Mouse (Mus musculus): ENCODE data around the gene Kcnh6.
"Not testable (repeated sequence)": the region's sequence is repeated elsewhere in the genome, so short reads cannot be mapped to it uniquely, and the experiment has no call there.

Gene Kcnh6

GRCm38 (mm10) chr11:106020051-106020763, 12.3 kb downstream of the Kcnh6 start:
- peak; percentile 72 for DNase-seq

- no peak for DNase-seq
These were observed 17.9 kb downstream of the Kcnh6 start for GRCm38 (mm10) chr11:106025774-106026173.

GRCm38 (mm10) chr11:106026465-106027151, 18.7 kb downstream of the Kcnh6 start:
- peak; percentile 58 for DNase-seq

GRCm38 (mm10) chr11:106027607-106028006, 19.7 kb downstream of the Kcnh6 start:
- DNase-seq, result no peak

- not testable (repeated sequence) for DNase-seq
These were observed 24.1 kb downstream of the Kcnh6 start for GRCm38 (mm10) chr11:106032074-106032473.

- no peak for DNase-seq
These were observed 25.6 kb downstream of the Kcnh6 start for GRCm38 (mm10) chr11:106033491-106033919.

GRCm38 (mm10) chr11:106034986-106035385, 27.1 kb downstream of the Kcnh6 start:
- no peak for DNase-seq

GRCm38 (mm10) chr11:106036548-106037417, 28.9 kb downstream of the Kcnh6 start, which contains the start of gene Dcaf7:
TSS of gene Dcaf7 (plus strand) at chr11:106036872.
- DNase-seq, result peak; percentile 98

GRCm38 (mm10) chr11:106037418-106037751, 29.5 kb downstream of the Kcnh6 start:
- DNase-seq, result peak; percentile 56

GRCm38 (mm10) chr11:106044349-106044748, 36.4 kb downstream of the Kcnh6 start:
- DNase-seq, result no peak

- DNase-seq, result no peak
These were observed 37.3 kb downstream of the Kcnh6 start for GRCm38 (mm10) chr11:106045256-106045655.

- DNase-seq, result no peak
These were observed 37.9 kb downstream of the Kcnh6 start for GRCm38 (mm10) chr11:106045780-106046179.

- DNase-seq, result no peak
These were observed 38.7 kb downstream of the Kcnh6 start for GRCm38 (mm10) chr11:106046584-106046983.

- no peak for DNase-seq
These were observed 46.0 kb downstream of the Kcnh6 start for GRCm38 (mm10) chr11:106053921-106054320.

- DNase-seq, result no peak
These were observed 46.7 kb downstream of the Kcnh6 start for GRCm38 (mm10) chr11:106054600-106054999.

GRCm38 (mm10) chr11:106055341-106055740, 47.4 kb downstream of the Kcnh6 start:
- no peak for DNase-seq

- no peak for DNase-seq
These were observed 49.0 kb downstream of the Kcnh6 start for GRCm38 (mm10) chr11:106056819-106057491.

- no peak for DNase-seq
These were observed 50.1 kb downstream of the Kcnh6 start for GRCm38 (mm10) chr11:106058020-106058419.

- DNase-seq, result no peak
These were observed 52.6 kb downstream of the Kcnh6 start for GRCm38 (mm10) chr11:106060549-106060948.

GRCm38 (mm10) chr11:106061311-106061710, 53.4 kb downstream of the Kcnh6 start:
- DNase-seq, result no peak

- peak; percentile 47 for DNase-seq
These were observed 55.8 kb downstream of the Kcnh6 start for GRCm38 (mm10) chr11:106063756-106064155.

GRCm38 (mm10) chr11:106065073-106065922, 57.4 kb downstream of the Kcnh6 start:
- no peak for DNase-seq
